16 mouse cellular contexts compared by ENCODE assay signal in the genomic region with DNA sequence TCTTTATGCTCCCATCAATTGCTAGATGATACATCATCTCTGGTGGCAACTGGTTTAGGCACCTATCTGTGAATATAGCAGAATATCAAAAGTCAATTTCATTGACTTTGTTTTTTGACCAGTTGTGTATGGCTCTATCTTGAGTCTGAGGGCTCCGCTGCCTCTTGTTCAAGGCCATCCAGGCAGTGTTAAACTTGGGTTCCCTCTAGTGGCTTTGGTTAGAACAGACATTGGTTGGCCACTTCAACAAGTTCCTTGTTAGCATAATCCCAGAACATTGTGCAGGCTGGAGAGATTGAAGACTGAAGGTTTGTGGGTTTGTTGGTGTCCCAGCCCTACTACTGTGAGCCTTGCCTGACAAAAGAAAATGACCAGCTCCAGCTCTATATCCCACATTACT. TPM values are rescaled to one million over a fixed set of nuclear protein-coding genes. Genes with fewer than 3 reads are reported as not detected.
DNase-seq lines count a peak whose midpoint lies in the region; ATAC-seq and TF ChIP-seq lines count a peak whose summit lies in the region.
"Had no signal": no experiment of that assay in that cellular context is flagged by ENCODE, and none has a peak within 500 bp of the region (broad histone marks: within the 10 kb centered on the region; RNA-seq: fewer than 3 reads in every experiment).

No protein-coding gene starts in this region.

- H3K9me3 ChIP-seq in intestine, postnatal 0 days (ENCODE audit: control insufficient read depth) = no peaks in the 10 kb centered on the region
- no peaks in the 10 kb centered on the region for H3K9me3 ChIP-seq in intestine, embryonic 16.5 days (ENCODE audit: control insufficient read depth, low read length)
- H3K9me3 ChIP-seq in E14TG2a.4 (ENCODE audit: low read length) = peaks cover 14% of the 10 kb centered on the region
- no peaks in the 10 kb centered on the region for H3K9me3 ChIP-seq in forebrain, embryonic 11.5 days (ENCODE audit: control insufficient read depth, low read length)
- H3K9me3 ChIP-seq: embryonic facial prominence, embryonic 12.5 days; liver, embryonic 15.5 days; neural tube, embryonic 13.5 days had no signal

- DNase-seq in adipocyte (ENCODE audit: low spot score) = peak; percentile 5
- peak; percentile 18 for DNase-seq in induced T-regulatory cell, adult 2 months (ENCODE audit: low read depth)
- no peak for DNase-seq in forebrain, embryonic 11.5 days (ENCODE audit: low spot score)
- no peak for DNase-seq in left cerebral cortex, postnatal 14 days (ENCODE audit: low spot score in 2 of 2)
- no peak for DNase-seq in frontal cortex, postnatal 14 days (ENCODE audit: low spot score in 2 of 2)
- DNase-seq: layer of hippocampus, adult 9-11 months; right cerebral cortex, postnatal 25 days had no signal

- H3K27ac ChIP-seq in intestine, postnatal 0 days (ENCODE audit: low read depth, low read length) = no peak overlapping the region
- no peak overlapping the region for H3K27ac ChIP-seq in intestine, embryonic 16.5 days (ENCODE audit: low read length)
- H3K27ac ChIP-seq in forebrain, embryonic 11.5 days (ENCODE audit: low read depth, low read length) = no peak overlapping the region
- H3K27ac ChIP-seq: embryonic facial prominence, embryonic 12.5 days; liver, embryonic 15.5 days; neural tube, embryonic 13.5 days had no signal

- no peak overlapping the region for H3K4me2 ChIP-seq in intestine, postnatal 0 days (replicated peaks; ENCODE audit: low read depth)
- H3K4me2 ChIP-seq in intestine, embryonic 16.5 days (ENCODE audit: low read depth, low read length) = no peak overlapping the region
- H3K4me2 ChIP-seq in forebrain, embryonic 11.5 days (ENCODE audit: low read depth, low read length, severe bottlenecking) = no peak overlapping the region
- H3K4me2 ChIP-seq: embryonic facial prominence, embryonic 12.5 days; heart, embryonic 11.5 days; liver, embryonic 15.5 days; neural tube, embryonic 13.5 days had no signal

- peak; percentile 53 for TF ChIP-seq CTCF in intestine, postnatal 0 days (IDR thresholded peaks at IDR 0.05; ENCODE audit: low read depth)
- TF ChIP-seq CTCF in E14TG2a.4 (conservative IDR thresholded peaks at IDR 0.05; ENCODE audit: low read length) = 0 out of 2 replicates have a peak, but pooled peaks have one; percentile 18

- 68% methylated on average over 1 of the region's 1 CpGs for WGBS in intestine, postnatal 0 days
- 67% methylated on average over 1 of the region's 1 CpGs for WGBS in intestine, embryonic 16.5 days
- WGBS in forebrain, embryonic 11.5 days = 62% methylated on average over 1 of the region's 1 CpGs

- H3K4me3 ChIP-seq in intestine, postnatal 0 days (ENCODE audit: low read depth, low read length) = no peak overlapping the region
- H3K4me3 ChIP-seq in intestine, embryonic 16.5 days (ENCODE audit: low read length) = no peak overlapping the region
- H3K4me3 ChIP-seq in E14TG2a.4 (replicated peaks; ENCODE audit: low read length) = no peak overlapping the region
- H3K4me3 ChIP-seq in forebrain, embryonic 11.5 days (ENCODE audit: low read depth, low read length) = no peak overlapping the region
- H3K4me3 ChIP-seq: embryonic facial prominence, embryonic 12.5 days; liver, embryonic 15.5 days; neural tube, embryonic 13.5 days had no signal

- intact Hi-C loops in left cerebral cortex, postnatal 14 days (cut with DNase I) = no loop called here

- no peak overlapping the region for H3K9ac ChIP-seq in intestine, postnatal 0 days (ENCODE audit: low read depth, low read length)
- no peak overlapping the region for H3K9ac ChIP-seq in intestine, embryonic 16.5 days (ENCODE audit: low read depth, low read length)
- no peak overlapping the region for H3K9ac ChIP-seq in forebrain, embryonic 11.5 days (ENCODE audit: low read length)
- H3K9ac ChIP-seq: embryonic facial prominence, embryonic 12.5 days; liver, embryonic 15.5 days; neural tube, embryonic 13.5 days had no signal

- no peaks in the 10 kb centered on the region for H3K27me3 ChIP-seq in intestine, postnatal 0 days (replicated peaks; ENCODE audit: control insufficient read depth, insufficient read depth, low read length)
- no peaks in the 10 kb centered on the region for H3K27me3 ChIP-seq in intestine, embryonic 16.5 days (replicated peaks; ENCODE audit: control insufficient read depth, insufficient read depth, low read length)
- no peaks in the 10 kb centered on the region for H3K27me3 ChIP-seq in E14TG2a.4 (ENCODE audit: insufficient read depth, low read length)
- H3K27me3 ChIP-seq in forebrain, embryonic 11.5 days (ENCODE audit: control insufficient read depth, insufficient read depth, low read length) = no peaks in the 10 kb centered on the region
- H3K27me3 ChIP-seq: embryonic facial prominence, embryonic 12.5 days; liver, embryonic 15.5 days; neural tube, embryonic 13.5 days had no signal

- no peak for ATAC-seq in intestine, postnatal 0 days
- no peak for ATAC-seq in intestine, embryonic 16.5 days
- no peak for ATAC-seq in forebrain, embryonic 11.5 days (replicated peaks; ENCODE audit: low FRiP score)
- ATAC-seq: forebrain, embryonic 16.5 days had no signal

- no peaks in the 10 kb centered on the region for H3K4me1 ChIP-seq in intestine, postnatal 0 days (replicated peaks; ENCODE audit: control insufficient read depth, insufficient read depth, low read length)
- H3K4me1 ChIP-seq in intestine, embryonic 16.5 days (ENCODE audit: control insufficient read depth, insufficient read depth, low read length) = no peaks in the 10 kb centered on the region
- no peaks in the 10 kb centered on the region for H3K4me1 ChIP-seq in E14TG2a.4 (replicated peaks; ENCODE audit: low read depth, low read length)
- H3K4me1 ChIP-seq in forebrain, embryonic 11.5 days (replicated peaks; ENCODE audit: control insufficient read depth, insufficient read depth, low read length) = no peaks in the 10 kb centered on the region
- H3K4me1 ChIP-seq: embryonic facial prominence, embryonic 12.5 days; liver, embryonic 15.5 days; neural tube, embryonic 13.5 days had no signal

- H3K36me3 ChIP-seq in intestine, postnatal 0 days (ENCODE audit: control insufficient read depth, insufficient read depth) = no peaks in the 10 kb centered on the region
- no peaks in the 10 kb centered on the region for H3K36me3 ChIP-seq in intestine, embryonic 16.5 days (ENCODE audit: control insufficient read depth, insufficient read depth, low read length)
- no peaks in the 10 kb centered on the region for H3K36me3 ChIP-seq in E14TG2a.4 (ENCODE audit: insufficient read depth, low read length)
- H3K36me3 ChIP-seq in forebrain, embryonic 11.5 days (ENCODE audit: control insufficient read depth, insufficient read depth, low read length) = no peaks in the 10 kb centered on the region
- H3K36me3 ChIP-seq: embryonic facial prominence, embryonic 12.5 days; liver, embryonic 15.5 days; neural tube, embryonic 13.5 days had no signal

RNA-seq across cellular contexts. Expression of a gene that starts 2.9 kb away (rescaled TPM):
- polyA plus RNA-seq in intestine, postnatal 0 days (2015; fragmentation: Nextera tagmentation; extraction: Ambion mirVana) = not detected in 2 replicates
- not detected in 2 replicates for polyA plus RNA-seq in intestine, embryonic 16.5 days (2015; fragmentation: Nextera tagmentation; extraction: Ambion mirVana)
- polyA plus RNA-seq in forebrain, embryonic 11.5 days (2014; fragmentation: Nextera tagmentation; extraction: Ambion mirVana) = not detected in 2 replicates
- total RNA-seq in left cerebral cortex, postnatal 14 days (2021) = not detected
- polyA plus RNA-seq: embryonic facial prominence, embryonic 12.5 days; forebrain, embryonic 16.5 days; heart, embryonic 11.5 days; liver, embryonic 15.5 days; neural tube, embryonic 13.5 days; stomach, embryonic 16.5 days had no signal

RNA-seq across cellular contexts. Expression of a gene that starts 26.9 kb away (rescaled TPM):
- polyA plus RNA-seq in intestine, postnatal 0 days (2015; fragmentation: Nextera tagmentation; extraction: Ambion mirVana) = not detected in 2 replicates
- polyA plus RNA-seq in intestine, embryonic 16.5 days (2015; fragmentation: Nextera tagmentation; extraction: Ambion mirVana) = not detected in 2 replicates
- not detected in 2 replicates for polyA plus RNA-seq in forebrain, embryonic 11.5 days (2014; fragmentation: Nextera tagmentation; extraction: Ambion mirVana)
- not detected for total RNA-seq in left cerebral cortex, postnatal 14 days (2021)
- polyA plus RNA-seq: embryonic facial prominence, embryonic 12.5 days; forebrain, embryonic 16.5 days; heart, embryonic 11.5 days; liver, embryonic 15.5 days; neural tube, embryonic 13.5 days; stomach, embryonic 16.5 days had no signal

RNA-seq across cellular contexts. Expression of a gene that starts 39.8 kb away (rescaled TPM):
- polyA plus RNA-seq in intestine, postnatal 0 days (2015; fragmentation: Nextera tagmentation; extraction: Ambion mirVana) = not detected in 2 replicates
- not detected in 2 replicates for polyA plus RNA-seq in intestine, embryonic 16.5 days (2015; fragmentation: Nextera tagmentation; extraction: Ambion mirVana)
- not detected in 2 replicates for polyA plus RNA-seq in forebrain, embryonic 11.5 days (2014; fragmentation: Nextera tagmentation; extraction: Ambion mirVana)
- not detected for total RNA-seq in left cerebral cortex, postnatal 14 days (2021)
- polyA plus RNA-seq: embryonic facial prominence, embryonic 12.5 days; forebrain, embryonic 16.5 days; heart, embryonic 11.5 days; liver, embryonic 15.5 days; neural tube, embryonic 13.5 days; stomach, embryonic 16.5 days had no signal

RNA-seq across cellular contexts. Expression of a gene that starts 50.4 kb away (rescaled TPM):
- not detected in 2 replicates for polyA plus RNA-seq in intestine, postnatal 0 days (2015; fragmentation: Nextera tagmentation; extraction: Ambion mirVana)
- not detected in 2 replicates for polyA plus RNA-seq in intestine, embryonic 16.5 days (2015; fragmentation: Nextera tagmentation; extraction: Ambion mirVana)
- not detected in 2 replicates for polyA plus RNA-seq in forebrain, embryonic 11.5 days (2014; fragmentation: Nextera tagmentation; extraction: Ambion mirVana)
- total RNA-seq in left cerebral cortex, postnatal 14 days (2021) = not detected
- polyA plus RNA-seq: embryonic facial prominence, embryonic 12.5 days; forebrain, embryonic 16.5 days; heart, embryonic 11.5 days; liver, embryonic 15.5 days; neural tube, embryonic 13.5 days; stomach, embryonic 16.5 days had no signal

Comparison
In these comparisons a context has a peak if more than half of its experiments do, and no peak if none do; other contexts are left out.
1. DNase-seq: peak in adipocyte (single experiment) and induced T-regulatory cell, adult 2 months (single experiment); none in forebrain, embryonic 11.5 days (single experiment), left cerebral cortex, postnatal 14 days (0 of 2) and frontal cortex, postnatal 14 days (0 of 2).